Mouse (Mus musculus): ENCODE results near the gene Rtraf. TPM values are rescaled to one million over a fixed set of nuclear protein-coding genes. Genes with fewer than 3 reads are reported as not detected.

Rtraf gene
- 231 and 294 TPM in 2 replicates for polyA plus RNA-seq (2012)

GRCm38 (mm10) chr14:19823321-19824142, at the start of gene Rtraf:
Rtraf (minus strand) TSS chr14:19823824.

Other genes starting within 250 kb of the Rtraf start
- 0.04 TPM in 1 of 2 replicates, not detected in the other for gene Gm2237, start 238.7 kb downstream of the Rtraf start, polyA plus RNA-seq (2012)
- not detected in 2 replicates for gene Gm5458, start 221.2 kb downstream of the Rtraf start, polyA plus RNA-seq (2012)
- 0.51 and 0.66 TPM in 2 replicates for gene Nid2, start 72.6 kb downstream of the Rtraf start, polyA plus RNA-seq (2012)
- 4.1 and 4.5 TPM in 2 replicates for gene Gng2, start 153.8 kb upstream of the Rtraf start, polyA plus RNA-seq (2012)